Mouse (Mus musculus) natural killer cell, adult 2 months (primary cell): Measurements from ENCODE around the gene Amn1.

Experiments used
- DNase-seq, 2 experiments: peaks; one replicate each; pipeline ENCODE4 v3.0.0; 2022; ENCODE audit warnings: low spot score in 2 of 2

Amn1 gene

DNA sequence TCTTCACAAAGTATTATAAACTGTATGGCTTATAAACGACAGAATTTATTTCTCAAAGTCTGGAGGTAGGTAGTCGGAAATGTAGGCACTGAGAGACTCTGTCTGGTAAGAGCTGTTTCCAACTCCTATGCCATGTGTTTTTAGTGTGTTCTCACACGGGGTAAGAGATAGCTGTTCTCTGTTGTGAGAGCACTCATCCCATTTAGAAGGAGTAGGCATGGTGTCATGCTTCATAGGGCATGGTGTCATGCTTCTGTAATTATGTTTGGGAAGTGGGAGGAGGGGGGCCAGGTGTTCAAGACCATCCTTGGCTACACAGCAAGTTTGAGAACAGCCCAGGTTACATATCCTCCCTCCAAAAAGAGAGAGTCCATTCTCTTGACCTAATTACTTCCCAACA lies 80.9 kb downstream of the Amn1 start:
- DNase-seq, result no peak
